ENCODE assay signal across 13 mouse cellular contexts in the genomic region with DNA sequence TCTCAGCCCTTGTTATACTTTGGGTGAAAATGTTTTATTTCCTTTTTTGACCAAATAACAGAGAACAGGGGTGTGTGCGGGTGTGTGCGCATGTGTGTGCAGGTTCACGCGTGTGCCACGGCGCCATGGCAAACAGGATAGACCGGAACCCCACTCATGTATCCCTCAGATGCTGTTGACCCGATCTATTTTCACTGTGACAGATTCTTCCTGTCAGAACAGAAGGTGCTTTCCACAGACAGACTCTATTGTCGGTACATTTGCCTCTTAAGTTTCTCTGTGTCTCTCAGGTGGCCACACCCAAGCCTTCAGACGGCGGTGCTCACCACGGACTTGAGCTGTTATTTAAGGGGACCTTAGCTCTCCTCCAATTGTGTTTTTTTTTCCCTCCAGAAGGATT.
A peak's percentile ranks its signal among the peaks of the same experiment; 100 is the strongest.
DNase-seq lines count a peak whose midpoint lies in the region; ATAC-seq lines count a peak whose summit lies in the region.
"Had no signal": no experiment of that assay in that cellular context is flagged by ENCODE, and none has a peak within 500 bp of the region (broad histone marks: within the 10 kb centered on the region; RNA-seq: fewer than 3 reads in every experiment).

No protein-coding gene starts in this region.

- peaks cover 40% of the 10 kb centered on the region for H3K4me1 ChIP-seq in heart, embryonic 16.5 days (ENCODE audit: control insufficient read depth, insufficient read depth, low read length)

- WGBS in heart, embryonic 16.5 days = 63% methylated on average over 12 of the region's 12 CpGs

- intact Hi-C loops in heart, postnatal 25 days (cut with DNase I) = loop anchor here (2.0 to 5.0 kb wide), 5 partner anchors 45 to 203 kb away; no protein-coding TSS in a partner anchor
- intact Hi-C loops in left cerebral cortex, postnatal 14 days (cut with DNase I) = no loop called here

- ATAC-seq in heart, embryonic 16.5 days (replicated peaks; ENCODE audit: extremely low read depth, insufficient read depth, low FRiP score) = no peak
- ATAC-seq in CD4-positive, CD25-positive, alpha-beta regulatory T cell, adult 4 months = peak; percentile 86

- H3K27ac ChIP-seq in heart, embryonic 16.5 days (ENCODE audit: low read length) = peak overlapping the region; percentile 73
- H3K27ac ChIP-seq: hindbrain, embryonic 12.5 days had no signal

- H3K9ac ChIP-seq in heart, embryonic 16.5 days (ENCODE audit: low read length) = peak overlapping the region; percentile 23; the same call in 1 of the 2 replicates
- H3K9ac ChIP-seq: hindbrain, embryonic 12.5 days had no signal

- no peak for DNase-seq in heart, postnatal 25 days (ENCODE audit: low spot score)
- DNase-seq in A20 (ENCODE audit: low read depth, low spot score) = peak; percentile 43
- DNase-seq in lung, postnatal 36 days = peak; percentile 47
- no peak for DNase-seq in left cerebral cortex, postnatal 14 days (ENCODE audit: low spot score in 2 of 2)
- no peak for DNase-seq in layer of hippocampus, adult 18-20 months (ENCODE audit: low spot score in 2 of 2)
- DNase-seq: cerebellum, adult 8-10 months; kidney, postnatal 14 days; liver had no signal

- H3K4me3 ChIP-seq in heart, embryonic 16.5 days (ENCODE audit: low read length) = no peak overlapping the region
- H3K4me3 ChIP-seq: hindbrain, embryonic 12.5 days; megakaryocyte, embryonic 14.5 days had no signal

- H3K9me3 ChIP-seq in heart, embryonic 16.5 days (replicated peaks; ENCODE audit: control insufficient read depth, low read length) = no peaks in the 10 kb centered on the region
- H3K9me3 ChIP-seq: G1E; hindbrain, embryonic 12.5 days had no signal

- no peaks in the 10 kb centered on the region for H3K27me3 ChIP-seq in heart, embryonic 16.5 days (ENCODE audit: control insufficient read depth, insufficient read depth, low read length)
- H3K27me3 ChIP-seq: hindbrain, embryonic 12.5 days had no signal

- H3K4me2 ChIP-seq in heart, embryonic 16.5 days (ENCODE audit: low read depth, low read length) = no peak overlapping the region
- H3K4me2 ChIP-seq: hindbrain, embryonic 12.5 days had no signal

- H3K36me3 ChIP-seq in heart, embryonic 16.5 days (ENCODE audit: control insufficient read depth, insufficient read depth) = no peaks in the 10 kb centered on the region
- H3K36me3 ChIP-seq: G1E; hindbrain, embryonic 12.5 days had no signal

Comparison
In these comparisons a context has a peak if more than half of its experiments do, and no peak if none do; other contexts are left out.
1. DNase-seq: peak in A20 (single experiment) and lung, postnatal 36 days (single experiment); none in heart, postnatal 25 days (single experiment), left cerebral cortex, postnatal 14 days (0 of 2) and layer of hippocampus, adult 18-20 months (0 of 2).